Mouse (Mus musculus) adipose tissue, adult 10 weeks (tissue): Measurements from ENCODE around the gene Mif. TPM values are rescaled to one million over a fixed set of nuclear protein-coding genes. Genes with fewer than 3 reads are reported as not detected.

Experiments used
- polyA plus RNA-seq: library from polyadenylated mRNA; stranded (reverse); fragments of 350-450 nt; fragmentation: Illumina TruSeq; extraction: RNeasy Lipid Tissue Mini Kit (QIAGEN cat#74804); gene quantifications from one replicate; pipeline ENCODE4 v1.2.3, GENCODE M21; 2014; ENCODE audit warnings: low read depth, low replicate concordance

Gene Mif
- 195 TPM for polyA plus RNA-seq

DNA sequence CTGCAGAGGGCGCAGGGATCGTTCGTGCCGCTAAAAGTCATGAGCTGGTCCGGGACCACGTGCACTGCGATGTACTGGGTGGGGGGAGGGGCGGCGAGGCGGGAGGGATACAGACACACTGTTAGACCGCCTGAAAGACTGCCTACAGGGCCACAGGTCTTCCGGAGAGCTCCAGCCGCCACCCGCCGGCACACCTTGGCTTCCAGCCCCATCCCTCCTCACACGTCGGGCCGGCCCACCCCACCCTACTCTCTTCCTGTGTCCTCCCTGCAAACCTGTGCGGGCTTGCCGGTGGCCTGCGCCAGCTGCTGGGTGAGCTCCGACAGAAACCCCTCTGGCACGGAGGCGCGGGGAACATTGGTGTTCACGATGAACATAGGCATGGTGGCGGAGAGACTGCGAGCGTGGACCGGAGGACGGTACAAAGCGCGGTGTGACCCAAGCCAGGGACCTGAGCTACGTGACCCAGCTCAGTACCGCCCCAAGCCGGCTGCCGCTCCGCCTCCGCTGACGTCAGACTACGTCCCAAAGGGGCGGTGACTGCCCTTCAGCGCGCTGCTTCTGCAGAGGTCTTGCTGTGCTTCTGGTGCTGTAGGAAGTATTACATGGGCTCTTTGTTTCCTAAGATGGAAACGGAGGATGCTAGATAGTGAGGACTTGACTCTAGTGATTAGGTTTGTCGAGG lies at the start of gene Mif:
TSS of gene Mif (minus strand) at position 455 of the 685 bp plus-strand sequence.

DNA sequence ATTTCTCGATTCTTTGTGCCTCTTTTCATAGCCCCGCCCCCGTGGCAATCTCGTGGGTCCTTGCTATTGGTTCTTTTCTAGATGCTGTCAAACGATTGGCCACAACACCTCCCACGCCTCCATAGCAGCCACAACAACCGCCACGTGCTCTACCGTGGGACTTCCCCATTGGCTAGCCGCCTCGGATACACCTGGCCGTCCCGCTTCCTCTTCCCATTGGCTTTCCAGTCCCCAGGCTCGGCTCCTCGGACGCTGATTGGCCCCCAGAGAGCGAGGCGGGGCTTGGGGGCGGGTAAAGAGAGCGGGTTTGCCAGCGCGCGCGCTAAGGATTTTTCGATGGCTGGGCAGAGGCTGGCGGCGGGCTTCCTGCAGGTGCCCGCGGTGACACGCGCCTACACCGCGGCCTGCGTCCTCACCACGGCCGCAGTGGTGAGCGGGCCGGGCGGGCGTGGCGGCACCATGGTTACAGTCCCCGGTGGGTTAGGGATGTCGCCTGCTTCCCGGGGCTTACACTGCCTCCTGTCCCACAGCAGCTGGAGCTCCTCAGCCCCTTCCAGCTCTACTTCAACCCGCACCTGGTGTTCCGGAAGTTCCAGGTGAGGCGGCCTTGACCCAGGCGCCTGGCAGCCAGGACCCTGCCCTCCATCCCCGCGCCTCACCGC lies 33.2 kb upstream of the Mif start, which contains the start of gene Derl3:
TSS of gene Derl3 (plus strand) at position 325 of the 662 bp plus-strand sequence.

DNA sequence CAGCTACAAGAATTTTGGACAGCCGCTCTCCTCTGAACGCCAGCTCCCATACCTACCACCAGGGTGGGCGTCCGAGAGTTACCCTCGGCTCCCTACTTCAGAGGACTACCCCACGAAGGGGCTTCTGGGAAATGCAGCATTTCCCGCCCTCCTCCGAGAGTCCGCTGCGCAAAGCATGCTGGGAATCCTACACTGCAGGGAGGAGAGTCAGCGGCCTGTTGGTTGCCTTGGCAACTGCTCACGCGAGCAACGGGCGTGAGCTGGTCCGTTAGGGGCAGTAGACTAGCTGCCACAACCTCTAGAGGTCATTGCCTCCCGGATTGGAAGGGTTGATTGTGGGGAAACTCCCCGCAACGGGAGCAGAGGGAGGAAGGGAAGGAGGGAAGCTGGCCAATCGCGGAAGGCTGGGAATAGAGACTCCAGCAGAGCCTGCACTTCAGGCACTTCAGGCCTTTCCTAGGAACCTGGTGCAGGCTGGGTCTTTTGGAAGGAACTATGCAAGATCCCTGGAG lies 22.7 kb downstream of the Mif start, which contains the start of gene Gstt2:
TSS of gene Gstt2 (minus strand) at position 177 of the 512 bp plus-strand sequence.

DNA sequence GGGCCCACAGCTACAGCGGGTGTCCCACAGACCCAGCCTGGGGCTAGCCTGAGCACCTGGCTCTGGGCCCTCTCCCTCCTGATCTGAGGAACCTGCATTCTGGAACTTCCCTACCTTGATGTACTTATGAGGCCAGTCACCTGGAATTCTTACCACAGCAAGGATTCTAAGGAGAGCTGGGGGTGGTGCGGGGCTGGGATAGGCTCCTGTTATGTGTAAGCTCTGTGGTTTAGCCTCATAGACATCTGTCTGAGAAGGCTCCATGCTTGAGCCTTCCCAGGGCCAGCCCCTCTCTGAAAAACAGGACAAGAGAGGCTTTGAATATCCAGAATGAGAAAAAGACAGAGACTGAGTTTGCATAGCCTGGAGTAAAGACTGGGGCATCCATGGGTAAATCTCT lies 37.6 kb downstream of the Mif start, which contains the start of gene Gstt4:
TSS of gene Gstt4 (minus strand) at position 101 of the 400 bp plus-strand sequence.

Other genes starting within 250 kb of the Mif start
- 14.8 TPM for gene Susd2, start 216.2 kb downstream of the Mif start, polyA plus RNA-seq
- 23.1 TPM for gene Cabin1, start 95.9 kb downstream of the Mif start, polyA plus RNA-seq
- gene Ddt, start 86.8 kb downstream of the Mif start, polyA plus RNA-seq: 109 TPM
- gene Gm20441, start 79.3 kb downstream of the Mif start, polyA plus RNA-seq: not detected
- 112 TPM for gene Gstt3, start 78.8 kb downstream of the Mif start, polyA plus RNA-seq
- gene Gstt1, start 61.7 kb downstream of the Mif start, polyA plus RNA-seq: 99.2 TPM
- 10.3 TPM for gene Gstt4, start 37.7 kb downstream of the Mif start, polyA plus RNA-seq
- gene Gstt2, start 22.8 kb downstream of the Mif start, polyA plus RNA-seq: 66.6 TPM
- 86.2 TPM for gene Derl3, start 33.2 kb upstream of the Mif start, polyA plus RNA-seq
- 52.3 TPM for gene Smarcb1, start 61.4 kb upstream of the Mif start, polyA plus RNA-seq
- 104 TPM for gene Chchd10, start 72.9 kb upstream of the Mif start, polyA plus RNA-seq
- gene Mmp11, start 76.3 kb upstream of the Mif start, polyA plus RNA-seq: 9.3 TPM
- gene Gm867, start 80.4 kb upstream of the Mif start, polyA plus RNA-seq: 3.2 TPM
- gene Vpreb3, start 82.8 kb upstream of the Mif start, polyA plus RNA-seq: 0.93 TPM
- 0.34 TPM for gene Gm5134, start 94.3 kb upstream of the Mif start, polyA plus RNA-seq
- gene Zfp280b, start 172.4 kb upstream of the Mif start, polyA plus RNA-seq: 5.1 TPM